Mouse (Mus musculus) lung, embryonic 16.5 days (tissue): ENCODE measurements at regions not wholly inside any gene's neighbourhood (a gene's known extent, or its start where the extent isn't known, plus 50 kb on each side); places are given as distances from the start of the nearest gene placed in this dataset.

Experiments used
- ATAC-seq: fragments of 200-750 bp; cut with Nextera tagmentation; 2 replicates; pipeline ENCODE4 v1.8.0; 2017; ENCODE audit warnings: low read depth, mild to moderate bottlenecking, moderate library complexity
- H3K27ac ChIP-seq: fragments of 300-500 bp; sonication (generic); 2 replicates; pipeline ENCODE4 v1.5.1; 2014; ENCODE audit warnings: mild to moderate bottlenecking, control low read depth, low read length
- H3K27me3 ChIP-seq: fragments of 300-500 bp; sonication (generic); 2 replicates; pipeline ENCODE4 v1.6.1; 2014; ENCODE audit warnings: low read depth, low read length, mixed read lengths; ENCODE audit not compliant: control insufficient read depth, insufficient read depth
- H3K36me3 ChIP-seq: fragments of 300-500 bp; sonication (generic); 2 replicates; pipeline ENCODE4 v1.6.1; 2014; ENCODE audit warnings: low read length; ENCODE audit not compliant: control insufficient read depth, insufficient read depth
- H3K4me1 ChIP-seq: fragments of 300-500 bp; sonication (generic); replicated peaks from 2 replicates; pipeline ENCODE4 v1.6.1; 2014; ENCODE audit warnings: low read length, mixed read lengths; ENCODE audit not compliant: control insufficient read depth, insufficient read depth
- H3K4me2 ChIP-seq: fragments of 300-500 bp; sonication (generic); 2 replicates; pipeline ENCODE4 v1.6.1; 2014; ENCODE audit warnings: low read depth, low read length, control low read depth
- H3K4me3 ChIP-seq: fragments of 300-500 bp; sonication (generic); 2 replicates; pipeline ENCODE4 v1.5.1; 2014; ENCODE audit warnings: mild to moderate bottlenecking, low read length, control low read depth
- H3K9ac ChIP-seq: fragments of 300-500 bp; sonication (generic); 2 replicates; pipeline ENCODE4 v1.6.1; 2014; ENCODE audit warnings: low read length, control low read depth
- H3K9me3 ChIP-seq: fragments of 300-500 bp; sonication (generic); 2 replicates; pipeline ENCODE4 v1.6.1; 2016; ENCODE audit warnings: low read length; ENCODE audit not compliant: control insufficient read depth
- WGBS: fragments of 180-500 bp; shearing (Covaris S2); extraction: QIAGEN DNeasy Blood & Tissue Kit; methylation state at CpG from one replicate; pipeline ENCODE4 v1.1.7; 2014; 5-methylcytosine and 5-hydroxymethylcytosine counted together

- Histone ChIP-seq H3K9me3 (no peaks in the 10 kb centered on the region), H3K4me3 (no peak overlapping the region), H3K27ac (no peak overlapping the region), H3K36me3 (no peaks in the 10 kb centered on the region), H3K27me3 (no peaks in the 10 kb centered on the region; the same call in 1 of the 2 replicates), H3K4me2 (no peak overlapping the region), H3K9ac (no peak overlapping the region), H3K4me1 (no peaks in the 10 kb centered on the region)
- no peak for ATAC-seq
- WGBS = 69% methylated on average over 3 of the region's 3 CpGs
Observed at GRCm38 (mm10) chr4:154773830-154774229, 63.4 kb upstream of the Ttc34 start.

GRCm38 (mm10) chr4:154774332-154774731 lies 62.9 kb upstream of the Ttc34 start:
- H3K27ac ChIP-seq = no peak overlapping the region
- no peaks in the 10 kb centered on the region for H3K9me3 ChIP-seq
- no peak overlapping the region for H3K4me2 ChIP-seq
- H3K9ac ChIP-seq = no peak overlapping the region
- no peaks in the 10 kb centered on the region; the same call in 1 of the 2 replicates for H3K27me3 ChIP-seq
- no peaks in the 10 kb centered on the region for H3K36me3 ChIP-seq
- WGBS = 54% methylated on average over 2 of the region's 2 CpGs
- ATAC-seq = no peak
- H3K4me1 ChIP-seq = no peaks in the 10 kb centered on the region
- H3K4me3 ChIP-seq = no peak overlapping the region

- no peaks in the 10 kb centered on the region for H3K9me3 ChIP-seq
- no peaks in the 10 kb centered on the region for H3K4me1 ChIP-seq
- H3K4me2 ChIP-seq = no peak overlapping the region
- no peak overlapping the region for H3K4me3 ChIP-seq
- 76% methylated on average over 1 of the region's 1 CpGs for whole genome bisulfite sequencing
- ATAC-seq = no peak
- no peak overlapping the region for H3K9ac ChIP-seq
- no peak overlapping the region for H3K27ac ChIP-seq
- no peaks in the 10 kb centered on the region for H3K36me3 ChIP-seq
- no peaks in the 10 kb centered on the region for H3K27me3 ChIP-seq
Observed at GRCm38 (mm10) chr4:154778818-154779217, 58.4 kb upstream of the Ttc34 start.

GRCm38 (mm10) chr4:154781391-154781790 lies 55.9 kb upstream of the Ttc34 start:
- ATAC-seq = no peak
- Histone ChIP-seq H3K4me3 (no peak overlapping the region), H3K36me3 (no peaks in the 10 kb centered on the region), H3K9me3 (no peaks in the 10 kb centered on the region), H3K4me1 (peaks cover 13% of the 10 kb centered on the region), H3K27me3 (no peaks in the 10 kb centered on the region), H3K4me2 (no peak overlapping the region), H3K9ac (no peak overlapping the region), H3K27ac (no peak overlapping the region)
- WGBS = 25% methylated on average over 11 of the region's 11 CpGs

DNA sequence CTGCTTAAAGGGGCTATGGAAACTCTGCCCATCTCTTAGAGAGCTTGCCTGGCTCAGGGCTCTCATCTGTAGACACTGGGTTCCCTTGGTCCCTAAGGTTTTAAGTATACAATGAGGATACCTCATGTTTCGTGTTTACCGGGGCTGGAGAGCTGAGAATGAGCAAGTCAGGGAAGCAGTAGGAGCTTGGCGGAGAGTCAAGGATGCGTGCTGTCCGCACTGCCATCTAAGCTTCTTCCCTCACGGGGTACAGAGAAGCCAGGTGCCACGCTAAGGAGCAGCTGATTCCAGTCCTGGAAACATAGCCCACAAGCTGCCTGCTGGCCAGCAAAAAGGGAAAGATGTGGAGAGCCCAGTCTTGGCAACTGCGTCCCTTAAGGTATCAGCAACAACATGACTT lies 55.0 kb upstream of the Ttc34 start:
- H3K27me3 ChIP-seq = no peaks in the 10 kb centered on the region
- ATAC-seq = no peak
- peaks cover 13% of the 10 kb centered on the region for H3K4me1 ChIP-seq
- no peaks in the 10 kb centered on the region for H3K9me3 ChIP-seq
- H3K9ac ChIP-seq = no peak overlapping the region
- no peak overlapping the region for H3K4me2 ChIP-seq
- no peak overlapping the region for H3K4me3 ChIP-seq
- no peak overlapping the region for H3K27ac ChIP-seq
- WGBS = 86% methylated on average over 8 of the region's 8 CpGs
- H3K36me3 ChIP-seq = no peaks in the 10 kb centered on the region

GRCm38 (mm10) chr4:154785282-154785987 lies 51.8 kb upstream of the Ttc34 start:
- H3K27ac ChIP-seq = no peak overlapping the region; the same call in 1 of the 2 replicates
- no peaks in the 10 kb centered on the region for H3K27me3 ChIP-seq

DNA sequence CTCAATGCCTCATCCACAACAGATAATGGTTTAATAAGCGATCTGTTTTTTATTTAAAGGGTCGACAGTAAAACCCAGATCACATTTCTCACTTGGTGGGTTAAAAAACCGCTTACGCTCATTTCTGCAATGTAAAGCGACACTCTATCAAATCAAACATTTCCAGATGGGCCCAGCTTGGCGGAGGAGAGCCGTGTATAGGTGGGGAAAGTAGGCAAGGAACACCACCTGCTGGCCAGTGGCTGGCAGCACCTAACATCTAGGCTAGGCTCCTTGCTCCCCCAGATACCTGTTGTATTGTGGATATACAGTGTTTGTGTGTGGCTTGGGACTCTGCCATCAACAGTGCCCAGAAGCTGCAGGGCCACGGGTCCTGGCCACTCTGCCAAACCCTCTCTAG lies 50.1 kb upstream of the Ttc34 start:
- no peak overlapping the region for H3K27ac ChIP-seq
- H3K9me3 ChIP-seq = no peaks in the 10 kb centered on the region
- no peak overlapping the region for H3K4me2 ChIP-seq
- H3K4me1 ChIP-seq = peaks cover 27% of the 10 kb centered on the region
- H3K4me3 ChIP-seq = no peak overlapping the region
- WGBS = 34% methylated on average over 8 of the region's 8 CpGs
- no peak for ATAC-seq
- H3K9ac ChIP-seq = no peak overlapping the region
- no peaks in the 10 kb centered on the region for H3K27me3 ChIP-seq
- H3K36me3 ChIP-seq = no peaks in the 10 kb centered on the region

More at GRCm38 (mm10) chr4:154785282-154785987, 51.8 kb upstream of the Ttc34 start:
- WGBS = 21% methylated on average over 8 of the region's 8 CpGs
- no peak overlapping the region for H3K4me3 ChIP-seq
- no peaks in the 10 kb centered on the region for H3K36me3 ChIP-seq
- no peak overlapping the region for H3K4me2 ChIP-seq
- H3K9ac ChIP-seq = no peak overlapping the region
- H3K9me3 ChIP-seq = no peaks in the 10 kb centered on the region
- ATAC-seq = peak; percentile 67
- H3K4me1 ChIP-seq = peaks cover 27% of the 10 kb centered on the region
